Mouse (Mus musculus): ENCODE results near the gene Gm10553.
"Not testable (repeated sequence)": the region's sequence is repeated elsewhere in the genome, so short reads cannot be mapped to it uniquely, and the experiment has no call there.

GRCm38 (mm10) chr1:85112266-85112665 is 12.3 kb downstream of the Gm10553 start:
- TF ChIP-seq EP300 (IDR thresholded peaks at IDR 0.05; ENCODE audit: low read depth in 1 of 2, low read length in 2 of 2); CTCF (IDR thresholded peaks at IDR 0.05 in 2 of 3, conservative IDR thresholded peaks at IDR 0.05 in 1 of 3; ENCODE audit: control insufficient read depth in 1 of 3, insufficient read depth in 1 of 3, low read depth in 2 of 3, low read length in 3 of 3, poor library complexity in 1 of 3, severe bottlenecking in 1 of 3); POLR2AphosphoS2 (IDR thresholded peaks at IDR 0.05; ENCODE audit: low read length); POLR2A (IDR thresholded peaks at IDR 0.05; ENCODE audit: control insufficient read depth in 1 of 2, insufficient read depth in 1 of 2, low read depth in 1 of 2, low read length in 2 of 2, poor library complexity in 1 of 2); MXI1 (IDR thresholded peaks at IDR 0.05; ENCODE audit: low read depth, low read length); E2F4 (IDR thresholded peaks at IDR 0.05; ENCODE audit: borderline replicate concordance, low read depth, low read length); TCF12 (IDR thresholded peaks at IDR 0.05; ENCODE audit: low read depth, low read length); GATA1 (IDR thresholded peaks at IDR 0.05; ENCODE audit: low read depth, low read length); TAL1 (IDR thresholded peaks at IDR 0.05; ENCODE audit: low read length); MEF2A (IDR thresholded peaks at IDR 0.05; ENCODE audit: extremely low read depth, insufficient replicate concordance, low read depth, low read length, poor library complexity, severe bottlenecking); CHD1 (IDR thresholded peaks at IDR 0.05; ENCODE audit: low read depth, low read length); MAX (IDR thresholded peaks at IDR 0.05; ENCODE audit: low read length); MYB (IDR thresholded peaks at IDR 0.05; ENCODE audit: low read depth, low read length); BHLHE40 (IDR thresholded peaks at IDR 0.05; ENCODE audit: borderline replicate concordance, low read depth, low read length): not testable (repeated sequence)

Data from MEL (cell line).